Mouse (Mus musculus): ENCODE data around the gene Slc35f4.

DNA sequence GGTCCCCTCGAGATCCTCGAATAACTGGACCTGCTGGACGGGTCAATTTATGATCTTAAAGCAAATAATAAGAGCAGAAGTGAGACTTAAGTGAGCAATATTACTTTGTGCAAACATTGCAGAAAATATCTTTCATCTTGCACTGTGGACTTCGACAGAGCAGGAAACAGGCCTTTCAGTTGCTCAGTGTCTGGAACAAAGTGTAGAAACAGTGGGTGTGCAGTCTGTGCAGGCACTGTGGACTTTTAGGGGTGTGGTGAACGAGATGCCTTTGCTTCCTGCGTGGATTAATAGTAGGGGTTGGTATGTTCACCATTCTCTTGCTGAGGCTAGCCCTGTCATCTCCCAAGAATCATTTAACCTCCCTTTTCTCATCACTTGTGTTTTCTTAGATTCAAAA is 247.0 kb downstream of the Slc35f4 start:
- TF ChIP-seq ZNF384 (IDR thresholded peaks at IDR 0.05; ENCODE audit: low read depth, low read length) (no peak), HCFC1 (IDR thresholded peaks at IDR 0.05; ENCODE audit: borderline replicate concordance, insufficient read depth, low read length) (no peak), CHD2 (IDR thresholded peaks at IDR 0.05; ENCODE audit: low read depth, low read length) (no peak)

Measured in ES-E14 (cell line).